10 mouse cellular contexts compared by ENCODE assay signal in genomic region chr5:139384531-139384930, GRCm38 (mm10). TPM values are rescaled to one million over a fixed set of nuclear protein-coding genes. Genes with fewer than 3 reads are reported as not detected.
A peak's percentile ranks its signal among the peaks of the same experiment; 100 is the strongest.
DNase-seq lines count a peak whose midpoint lies in the region; ATAC-seq and TF ChIP-seq lines count a peak whose summit lies in the region.
"Had no signal": no experiment of that assay in that cellular context is flagged by ENCODE, and none has a peak within 500 bp of the region (broad histone marks: within the 10 kb centered on the region; RNA-seq: fewer than 3 reads in every experiment).

No protein-coding gene starts in this region.

- no peaks in the 10 kb centered on the region for H3K9me3 ChIP-seq in hindbrain, embryonic 10.5 days
- H3K9me3 ChIP-seq in hindbrain, embryonic 13.5 days = no peaks in the 10 kb centered on the region
- no peaks in the 10 kb centered on the region for H3K9me3 ChIP-seq in kidney, embryonic 15.5 days (replicated peaks)
- no peaks in the 10 kb centered on the region for H3K9me3 ChIP-seq in lung, postnatal 0 days (ENCODE audit: low read length)
- no peaks in the 10 kb centered on the region for H3K9me3 ChIP-seq in hindbrain, embryonic 12.5 days (replicated peaks)
- H3K9me3 ChIP-seq: lung, embryonic 15.5 days had no signal

- TF ChIP-seq POLR2A in bone marrow macrophage, adult 2 months (IDR thresholded peaks at IDR 0.05; ENCODE audit: borderline replicate concordance, low read depth, low read length) = no peak

- no peak for TF ChIP-seq CTCF in bone marrow macrophage, adult 2 months (IDR thresholded peaks at IDR 0.05; ENCODE audit: low read depth, low read length)
- TF ChIP-seq CTCF in lung, postnatal 0 days (IDR thresholded peaks at IDR 0.05) = no peak

- peak overlapping the region; percentile 24; the same call in 1 of the 2 replicates for H3K27ac ChIP-seq in hindbrain, embryonic 10.5 days
- H3K27ac ChIP-seq in hindbrain, embryonic 13.5 days = no peak overlapping the region
- peak overlapping the region; percentile 31 for H3K27ac ChIP-seq in bone marrow macrophage, adult 2 months (ENCODE audit: insufficient read depth, low read depth, low read length)
- peak overlapping the region; percentile 77 for H3K27ac ChIP-seq in kidney, embryonic 15.5 days
- H3K27ac ChIP-seq in lung, postnatal 0 days (ENCODE audit: low read length) = peak overlapping the region; percentile 64
- H3K27ac ChIP-seq in hindbrain, embryonic 12.5 days = no peak overlapping the region
- H3K27ac ChIP-seq: lung, embryonic 15.5 days had no signal

- no peak for ATAC-seq in hindbrain, embryonic 13.5 days (ENCODE audit: low FRiP score)
- 0 out of 2 replicates have a peak, but pooled peaks have one; percentile 22 for ATAC-seq in kidney, embryonic 15.5 days (replicated peaks; ENCODE audit: low FRiP score)
- ATAC-seq in lung, postnatal 0 days = 0 out of 2 replicates have a peak, but pooled peaks have one; percentile 8
- no peak for ATAC-seq in hindbrain, embryonic 12.5 days (ENCODE audit: low FRiP score)

- H3K9ac ChIP-seq in hindbrain, embryonic 13.5 days = no peak overlapping the region
- no peak overlapping the region for H3K9ac ChIP-seq in kidney, embryonic 15.5 days
- 0 out of 2 replicates have a peak overlapping the region, but pooled peaks have one; percentile 26 for H3K9ac ChIP-seq in lung, postnatal 0 days (replicated peaks; ENCODE audit: low read depth)
- no peak overlapping the region for H3K9ac ChIP-seq in hindbrain, embryonic 12.5 days
- H3K9ac ChIP-seq: lung, embryonic 15.5 days had no signal

- H3K4me3 ChIP-seq in hindbrain, embryonic 10.5 days = no peak overlapping the region
- H3K4me3 ChIP-seq in hindbrain, embryonic 13.5 days = no peak overlapping the region
- no peak overlapping the region for H3K4me3 ChIP-seq in bone marrow macrophage, adult 2 months (ENCODE audit: insufficient read depth, low read length)
- H3K4me3 ChIP-seq in kidney, embryonic 15.5 days (replicated peaks) = no peak overlapping the region
- no peak overlapping the region for H3K4me3 ChIP-seq in lung, postnatal 0 days (ENCODE audit: low read depth, low read length)
- H3K4me3 ChIP-seq in hindbrain, embryonic 12.5 days = no peak overlapping the region
- H3K4me3 ChIP-seq: lung, embryonic 15.5 days had no signal

- H3K27me3 ChIP-seq in hindbrain, embryonic 10.5 days (ENCODE audit: insufficient read depth, poor library complexity, severe bottlenecking) = 0 out of 2 replicates have a peak, but pooled peaks cover 3% of the 10 kb centered on the region
- H3K27me3 ChIP-seq in hindbrain, embryonic 13.5 days = no peaks in the 10 kb centered on the region
- no peaks in the 10 kb centered on the region for H3K27me3 ChIP-seq in kidney, embryonic 15.5 days
- no peaks in the 10 kb centered on the region for H3K27me3 ChIP-seq in lung, postnatal 0 days (replicated peaks; ENCODE audit: insufficient read depth, low read length)
- 0 out of 2 replicates have a peak, but pooled peaks cover 6% of the 10 kb centered on the region for H3K27me3 ChIP-seq in hindbrain, embryonic 12.5 days
- H3K27me3 ChIP-seq: lung, embryonic 15.5 days had no signal

- DNase-seq in hindbrain, embryonic 10.5 days (ENCODE audit: low spot score) = no peak
- DNase-seq in lung, postnatal 0 days (ENCODE audit: low spot score) = peak; percentile 80
- no peak for DNase-seq in ovary, postnatal 10 days (ENCODE audit: low spot score)
- no peak for DNase-seq in embryo, embryonic 10.5 days (ENCODE audit: low spot score)
- DNase-seq: cerebellum, adult 8-10 months had no signal

- H3K36me3 ChIP-seq in hindbrain, embryonic 10.5 days = no peaks in the 10 kb centered on the region
- no peaks in the 10 kb centered on the region for H3K36me3 ChIP-seq in hindbrain, embryonic 13.5 days
- H3K36me3 ChIP-seq in kidney, embryonic 15.5 days = no peaks in the 10 kb centered on the region
- no peaks in the 10 kb centered on the region for H3K36me3 ChIP-seq in lung, postnatal 0 days (ENCODE audit: insufficient read depth, low read length)
- H3K36me3 ChIP-seq in hindbrain, embryonic 12.5 days = no peaks in the 10 kb centered on the region
- H3K36me3 ChIP-seq: lung, embryonic 15.5 days had no signal

- 70% methylated on average over 10 of the region's 10 CpGs for WGBS in hindbrain, embryonic 10.5 days
- whole genome bisulfite sequencing in hindbrain, embryonic 13.5 days = 70% methylated on average over 10 of the region's 10 CpGs
- WGBS in kidney, embryonic 15.5 days = 21% methylated on average over 10 of the region's 10 CpGs
- WGBS in lung, postnatal 0 days = 20% methylated on average over 10 of the region's 10 CpGs
- WGBS in hindbrain, embryonic 12.5 days = 64% methylated on average over 10 of the region's 10 CpGs

- H3K4me1 ChIP-seq in hindbrain, embryonic 10.5 days (replicated peaks) = peaks cover 77% of the 10 kb centered on the region
- peaks cover 59% of the 10 kb centered on the region for H3K4me1 ChIP-seq in hindbrain, embryonic 13.5 days (replicated peaks)
- peaks cover 55% of the 10 kb centered on the region for H3K4me1 ChIP-seq in bone marrow macrophage, adult 2 months (ENCODE audit: control insufficient read depth, insufficient read depth, low read length)
- H3K4me1 ChIP-seq in kidney, embryonic 15.5 days = peaks cover 90% of the 10 kb centered on the region
- H3K4me1 ChIP-seq in lung, postnatal 0 days (ENCODE audit: insufficient read depth, low read depth, low read length) = peaks cover 42% of the 10 kb centered on the region
- H3K4me1 ChIP-seq in hindbrain, embryonic 12.5 days = peaks cover 50% of the 10 kb centered on the region

- TF ChIP-seq EP300 in lung, postnatal 0 days (IDR thresholded peaks at IDR 0.05) = no peak

- no peak overlapping the region for H3K4me2 ChIP-seq in hindbrain, embryonic 13.5 days
- H3K4me2 ChIP-seq in kidney, embryonic 15.5 days = peak overlapping the region; percentile 20
- H3K4me2 ChIP-seq in lung, postnatal 0 days (replicated peaks; ENCODE audit: low read depth, low read length) = 0 out of 2 replicates have a peak overlapping the region, but pooled peaks have one; percentile 14
- no peak overlapping the region for H3K4me2 ChIP-seq in hindbrain, embryonic 12.5 days (replicated peaks)
- H3K4me2 ChIP-seq: lung, embryonic 15.5 days had no signal

RNA-seq across cellular contexts. Expression of gene Gpr146, which starts 7.0 kb away (rescaled TPM):
- polyA plus RNA-seq in hindbrain, embryonic 10.5 days (2016; fragmentation: Nextera tagmentation; extraction: Ambion mirVana) = 2.0 and 2.8 TPM in 2 replicates
- polyA plus RNA-seq in hindbrain, embryonic 13.5 days (2015; fragmentation: Nextera tagmentation; extraction: Ambion mirVana) = 1.6 and 2.4 TPM in 2 replicates
- polyA plus RNA-seq in bone marrow macrophage, adult 2 months (2012; ENCODE audit: insufficient read depth, insufficient read length, missing spikeins) = 34.5 and 34.7 TPM in 2 replicates
- 4.1 and 5.4 TPM in 2 replicates for polyA plus RNA-seq in kidney, embryonic 15.5 days (2015; fragmentation: Nextera tagmentation; extraction: Ambion mirVana)
- 22.7 and 28.1 TPM in 2 replicates for polyA plus RNA-seq in lung, postnatal 0 days (2015; fragmentation: Nextera tagmentation; extraction: Ambion mirVana)
- polyA plus RNA-seq in hindbrain, embryonic 12.5 days (2016; fragmentation: Nextera tagmentation; extraction: Ambion mirVana) = 1.8 and 2.4 TPM in 2 replicates

RNA-seq across cellular contexts. Expression of gene C130050O18Rik, which starts 20.5 kb away (rescaled TPM):
- 0.43 TPM in 1 of 2 replicates, not detected in the other for polyA plus RNA-seq in hindbrain, embryonic 10.5 days (2016; fragmentation: Nextera tagmentation; extraction: Ambion mirVana)
- 0.13 and 0.22 TPM in 2 replicates for polyA plus RNA-seq in hindbrain, embryonic 13.5 days (2015; fragmentation: Nextera tagmentation; extraction: Ambion mirVana)
- polyA plus RNA-seq in bone marrow macrophage, adult 2 months (2012; ENCODE audit: insufficient read depth, insufficient read length, missing spikeins) = 13.2 and 14.4 TPM in 2 replicates
- 0.60 and 1.2 TPM in 2 replicates for polyA plus RNA-seq in kidney, embryonic 15.5 days (2015; fragmentation: Nextera tagmentation; extraction: Ambion mirVana)
- 2.2 and 3.3 TPM in 2 replicates for polyA plus RNA-seq in lung, postnatal 0 days (2015; fragmentation: Nextera tagmentation; extraction: Ambion mirVana)
- 0.45 and 0.90 TPM in 2 replicates for polyA plus RNA-seq in hindbrain, embryonic 12.5 days (2016; fragmentation: Nextera tagmentation; extraction: Ambion mirVana)

RNA-seq across cellular contexts. Expression of gene Cyp2w1, which starts 32.1 kb away (rescaled TPM):
- not detected in 2 replicates for polyA plus RNA-seq in hindbrain, embryonic 10.5 days (2016; fragmentation: Nextera tagmentation; extraction: Ambion mirVana)
- not detected in 2 replicates for polyA plus RNA-seq in hindbrain, embryonic 13.5 days (2015; fragmentation: Nextera tagmentation; extraction: Ambion mirVana)
- polyA plus RNA-seq in bone marrow macrophage, adult 2 months (2012; ENCODE audit: insufficient read depth, insufficient read length, missing spikeins) = not detected in 2 replicates
- polyA plus RNA-seq in kidney, embryonic 15.5 days (2015; fragmentation: Nextera tagmentation; extraction: Ambion mirVana) = 0.16 and 0.60 TPM in 2 replicates
- not detected in 2 replicates for polyA plus RNA-seq in lung, postnatal 0 days (2015; fragmentation: Nextera tagmentation; extraction: Ambion mirVana)
- 0.41 and 0.46 TPM in 2 replicates for polyA plus RNA-seq in hindbrain, embryonic 12.5 days (2016; fragmentation: Nextera tagmentation; extraction: Ambion mirVana)
- polyA plus RNA-seq: lung, embryonic 15.5 days had no signal

RNA-seq across cellular contexts. Expression of gene Cox19, which starts 33.3 kb away (rescaled TPM):
- 116 and 147 TPM in 2 replicates for polyA plus RNA-seq in hindbrain, embryonic 10.5 days (2016; fragmentation: Nextera tagmentation; extraction: Ambion mirVana)
- polyA plus RNA-seq in hindbrain, embryonic 13.5 days (2015; fragmentation: Nextera tagmentation; extraction: Ambion mirVana) = 116 and 124 TPM in 2 replicates
- polyA plus RNA-seq in bone marrow macrophage, adult 2 months (2012; ENCODE audit: insufficient read depth, insufficient read length, missing spikeins) = 31.4 and 36.1 TPM in 2 replicates
- 96.2 and 102 TPM in 2 replicates for polyA plus RNA-seq in kidney, embryonic 15.5 days (2015; fragmentation: Nextera tagmentation; extraction: Ambion mirVana)
- 60.5 and 61.6 TPM in 2 replicates for polyA plus RNA-seq in lung, postnatal 0 days (2015; fragmentation: Nextera tagmentation; extraction: Ambion mirVana)
- polyA plus RNA-seq in hindbrain, embryonic 12.5 days (2016; fragmentation: Nextera tagmentation; extraction: Ambion mirVana) = 107 and 117 TPM in 2 replicates

RNA-seq across cellular contexts. Expression of gene Gper1, which starts 38.4 kb away (rescaled TPM):
- 0.40 and 0.76 TPM in 2 replicates for polyA plus RNA-seq in hindbrain, embryonic 10.5 days (2016; fragmentation: Nextera tagmentation; extraction: Ambion mirVana)
- polyA plus RNA-seq in hindbrain, embryonic 13.5 days (2015; fragmentation: Nextera tagmentation; extraction: Ambion mirVana) = 7.6 and 7.9 TPM in 2 replicates
- polyA plus RNA-seq in bone marrow macrophage, adult 2 months (2012; ENCODE audit: insufficient read depth, insufficient read length, missing spikeins) = not detected in 2 replicates
- 5.1 and 5.7 TPM in 2 replicates for polyA plus RNA-seq in kidney, embryonic 15.5 days (2015; fragmentation: Nextera tagmentation; extraction: Ambion mirVana)
- polyA plus RNA-seq in lung, postnatal 0 days (2015; fragmentation: Nextera tagmentation; extraction: Ambion mirVana) = 7.1 and 7.2 TPM in 2 replicates
- 5.0 TPM in 2 replicates for polyA plus RNA-seq in hindbrain, embryonic 12.5 days (2016; fragmentation: Nextera tagmentation; extraction: Ambion mirVana)

Comparison
In these comparisons a context has a peak if more than half of its experiments do, and no peak if none do; other contexts are left out.
1. H3K27ac ChIP-seq: peak in hindbrain, embryonic 10.5 days (single experiment), bone marrow macrophage, adult 2 months (single experiment), kidney, embryonic 15.5 days (single experiment) and lung, postnatal 0 days (single experiment); none in hindbrain, embryonic 13.5 days (single experiment) and hindbrain, embryonic 12.5 days (single experiment).
2. ATAC-seq: peak in kidney, embryonic 15.5 days (single experiment) and lung, postnatal 0 days (single experiment); none in hindbrain, embryonic 13.5 days (single experiment) and hindbrain, embryonic 12.5 days (single experiment).
3. H3K4me2 ChIP-seq: peak in kidney, embryonic 15.5 days (single experiment) and lung, postnatal 0 days (single experiment); none in hindbrain, embryonic 13.5 days (single experiment) and hindbrain, embryonic 12.5 days (single experiment).